Mouse (Mus musculus): ENCODE results near the gene Cd300a. TPM values are rescaled to one million over a fixed set of nuclear protein-coding genes. Genes with fewer than 3 reads are reported as not detected.
"Not testable (repeated sequence)": the region's sequence is repeated elsewhere in the genome, so short reads cannot be mapped to it uniquely, and the experiment has no call there.

The Cd300a gene
- polyA plus RNA-seq, 1 experiment from 2014 or later = 152 TPM

- not testable (repeated sequence) for H3K4me3 ChIP-seq (ENCODE audit: inconsistent target); H3K79me2 ChIP-seq (ENCODE audit: inconsistent target); H3K27ac ChIP-seq
- 49% methylated on average over 3 of the region's 3 CpGs for WGBS (ENCODE audit: missing documents)
- peaks cover 15% of the 10 kb centered on the region; the same call in 1 of the 2 replicates for H3K36me3 ChIP-seq (ENCODE audit: inconsistent target)
Measured at GRCm38 (mm10) chr11:114909538-114909937, 19.7 kb downstream of the Cd300a start.

- Histone ChIP-seq H3K27ac (peak overlapping the region; percentile 97), H3K4me3 (ENCODE audit: inconsistent target) (no peak overlapping the region), H3K36me3 (ENCODE audit: inconsistent target) (no peaks in the 10 kb centered on the region), H3K79me2 (ENCODE audit: inconsistent target) (no peaks in the 10 kb centered on the region)
- 1% methylated on average over 9 of the region's 9 CpGs for WGBS (ENCODE audit: missing documents)
Measured at GRCm38 (mm10) chr11:114912847-114913246, 23.0 kb downstream of the Cd300a start.

- WGBS (ENCODE audit: missing documents) = 3% methylated on average over 7 of the region's 7 CpGs
- peak overlapping the region; percentile 97 for H3K27ac ChIP-seq
- no peak overlapping the region for H3K4me3 ChIP-seq (ENCODE audit: inconsistent target)
- no peaks in the 10 kb centered on the region for H3K79me2 ChIP-seq (ENCODE audit: inconsistent target)
- H3K36me3 ChIP-seq (ENCODE audit: inconsistent target) = no peaks in the 10 kb centered on the region
Measured at GRCm38 (mm10) chr11:114914978-114915377, 25.1 kb downstream of the Cd300a start.

DNA sequence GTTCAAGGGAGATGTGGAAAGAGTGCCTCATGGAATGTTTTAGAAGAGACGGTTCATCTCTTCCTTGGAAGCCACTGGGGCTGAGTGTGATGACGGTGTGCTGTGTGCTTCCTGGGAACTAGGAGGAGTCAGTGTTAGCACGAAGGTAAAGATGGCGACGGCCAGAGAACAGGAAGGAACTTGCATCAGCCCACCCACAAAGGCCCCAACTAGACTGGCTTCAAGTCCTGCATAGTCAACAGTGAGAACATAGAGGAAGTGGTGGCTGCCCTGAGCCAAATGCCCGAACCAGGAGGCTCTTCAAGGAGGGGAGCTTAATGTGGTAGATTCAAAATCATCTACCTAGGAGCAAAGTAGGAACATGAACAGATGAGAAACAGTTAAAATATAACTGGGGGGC, 27.3 kb downstream of the Cd300a start:
- no peak overlapping the region for H3K4me3 ChIP-seq (ENCODE audit: inconsistent target)
- no peaks in the 10 kb centered on the region for H3K79me2 ChIP-seq (ENCODE audit: inconsistent target)
- 2% methylated on average over 6 of the region's 6 CpGs for WGBS (ENCODE audit: missing documents)
- no peaks in the 10 kb centered on the region for H3K36me3 ChIP-seq (ENCODE audit: inconsistent target)
- H3K27ac ChIP-seq = peak overlapping the region; percentile 97

DNA sequence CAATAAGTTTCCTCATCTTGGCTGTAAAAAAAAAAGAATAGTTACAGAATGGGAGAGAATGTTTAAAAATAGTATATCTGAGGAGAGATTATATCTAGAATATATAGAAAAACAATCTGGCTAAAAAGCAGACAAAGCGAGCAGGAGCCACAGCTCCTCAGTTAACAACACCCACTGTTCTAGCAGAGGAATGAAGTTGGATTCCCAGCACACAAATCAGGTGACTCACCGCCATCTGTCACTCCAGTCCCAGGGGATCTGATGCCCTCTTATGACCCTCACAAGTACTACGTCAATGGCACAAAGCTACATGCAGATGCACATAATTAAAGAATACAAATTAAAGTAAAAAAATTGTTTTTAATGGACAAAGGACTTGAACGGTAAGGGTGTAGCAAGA, 32.6 kb downstream of the Cd300a start:
- Histone ChIP-seq H3K79me2 (ENCODE audit: inconsistent target) (peaks cover 20% of the 10 kb centered on the region), H3K36me3 (ENCODE audit: inconsistent target) (peaks cover 39% of the 10 kb centered on the region), H3K4me3 (ENCODE audit: inconsistent target) (no peak overlapping the region), H3K27ac (no peak overlapping the region)
- WGBS (ENCODE audit: missing documents) = 93% methylated on average over 4 of the region's 4 CpGs

- Histone ChIP-seq H3K79me2 (ENCODE audit: inconsistent target) (peaks cover 29% of the 10 kb centered on the region), H3K27ac (no peak overlapping the region), H3K4me3 (ENCODE audit: inconsistent target) (no peak overlapping the region), H3K36me3 (ENCODE audit: inconsistent target) (peaks cover 48% of the 10 kb centered on the region)
- WGBS (ENCODE audit: missing documents) = 69% methylated on average over 4 of the region's 4 CpGs
Measured at GRCm38 (mm10) chr11:114923961-114924360, 34.1 kb downstream of the Cd300a start.

DNA sequence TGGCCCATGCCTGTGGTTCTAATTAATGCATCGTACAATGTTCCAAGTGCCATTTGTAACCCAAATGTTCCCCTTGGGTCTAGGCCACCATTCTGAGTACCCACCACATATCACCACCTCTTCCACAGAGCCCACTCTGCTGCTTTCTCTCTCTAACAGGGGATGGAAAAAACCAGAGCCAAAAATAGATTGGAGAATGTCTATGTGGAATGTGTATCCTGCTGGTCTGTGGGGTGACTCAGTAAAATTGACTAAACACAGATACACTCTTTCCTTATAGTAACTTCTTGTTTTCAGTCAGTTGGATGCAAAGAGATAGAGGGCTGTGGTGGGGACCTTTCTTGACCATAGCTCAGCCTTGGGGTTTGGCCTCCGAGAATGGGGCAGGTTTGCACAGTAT, 39.7 kb downstream of the Cd300a start:
- Histone ChIP-seq H3K4me3 (ENCODE audit: inconsistent target) (no peak overlapping the region), H3K27ac (peak overlapping the region; percentile 99)
- WGBS (ENCODE audit: missing documents) = 42% methylated on average over 2 of the region's 2 CpGs

GRCm38 (mm10) chr11:114931041-114931440, 41.2 kb downstream of the Cd300a start:
- Histone ChIP-seq H3K4me3 (ENCODE audit: inconsistent target) (peak overlapping the region; percentile 93), H3K27ac (peak overlapping the region; percentile 99), H3K79me2 (ENCODE audit: inconsistent target) (peaks cover 75% of the 10 kb centered on the region), H3K36me3 (ENCODE audit: inconsistent target) (peaks cover 17% of the 10 kb centered on the region)
- WGBS (ENCODE audit: missing documents) = 5% methylated on average over 5 of the region's 5 CpGs

More for the DNA sequence above, 39.7 kb downstream of the Cd300a start:
- Histone ChIP-seq H3K79me2 (ENCODE audit: inconsistent target) (peaks cover 85% of the 10 kb centered on the region), H3K36me3 (ENCODE audit: inconsistent target) (peaks cover 32% of the 10 kb centered on the region)

DNA sequence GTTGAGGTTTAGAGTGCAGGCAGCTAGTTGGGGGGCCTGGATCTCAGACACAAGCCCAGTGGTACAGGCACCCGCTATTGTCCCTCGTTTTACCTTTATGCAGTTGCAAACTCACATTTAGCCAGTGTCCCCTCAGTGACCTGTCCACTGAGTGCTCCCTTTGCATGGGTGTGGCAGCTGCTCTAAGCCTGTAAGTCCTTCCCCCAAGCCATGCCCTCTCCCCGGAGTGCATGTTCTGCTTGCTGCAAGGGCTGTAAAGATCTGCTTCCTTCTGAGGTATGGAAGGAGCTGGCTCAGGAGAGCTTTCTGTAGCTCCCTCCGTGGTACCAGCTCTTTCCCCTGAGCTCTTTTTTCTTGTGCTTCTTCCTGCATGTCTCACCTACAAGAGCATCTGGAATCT, 43.8 kb downstream of the Cd300a start:
- Histone ChIP-seq H3K27ac (peak overlapping the region; percentile 99), H3K79me2 (ENCODE audit: inconsistent target) (peaks cover 64% of the 10 kb centered on the region), H3K4me3 (ENCODE audit: inconsistent target) (peak overlapping the region; percentile 93), H3K36me3 (ENCODE audit: inconsistent target) (peaks cover 6% of the 10 kb centered on the region; the same call in 1 of the 2 replicates)
- WGBS (ENCODE audit: missing documents) = 38% methylated on average over 3 of the region's 4 CpGs

- Histone ChIP-seq H3K27ac (peak within 1 kb of the TSS; percentile 99), H3K4me3 (ENCODE audit: inconsistent target) (peak within 1 kb of the TSS; percentile 93), H3K79me2 (ENCODE audit: inconsistent target) (peaks cover 58% of the 10 kb centered on the region), H3K36me3 (ENCODE audit: inconsistent target) (peaks cover under 1% of the 10 kb centered on the region; the same call in 1 of the 2 replicates)
- WGBS (ENCODE audit: missing documents) = 10% methylated on average over 6 of the region's 6 CpGs
Measured at GRCm38 (mm10) chr11:114934144-114934543, 44.3 kb downstream of the Cd300a start, which contains the start of gene Cd300lb. Gene Cd300lb (minus strand): TSS chr11:114934386.

Other genes with a start within 250 kb of the Cd300a start
- gene Rpl38, start 221.5 kb upstream of the Cd300a start, polyA plus RNA-seq (2018) = 892 to 1,637 TPM (median 1,558 TPM) in 3 replicates
- 65.9 to 116 TPM (median 90.0 TPM) in 3 replicates for gene Ttyh2, start 214.6 kb upstream of the Cd300a start, polyA plus RNA-seq (2018)
- gene Dnaic2, start 162.6 kb upstream of the Cd300a start, polyA plus RNA-seq (2018) = 0.09 TPM in 1 of 3 replicates, not detected in the others
- 0.67 to 2.7 TPM (median 1.9 TPM) in 3 replicates for gene Kif19a, start 124.7 kb upstream of the Cd300a start, polyA plus RNA-seq (2018)
- gene Btbd17, start 94.1 kb upstream of the Cd300a start, polyA plus RNA-seq (2018) = not detected in 3 replicates
- gene Gpr142, start 91.1 kb upstream of the Cd300a start, polyA plus RNA-seq (2018) = not detected in 3 replicates
- 1.8 to 17.4 TPM (median 8.2 TPM) in 3 replicates for gene Gprc5c, start 38.9 kb upstream of the Cd300a start, polyA plus RNA-seq (2018)
- gene Cd300lb, start 44.3 kb downstream of the Cd300a start, polyA plus RNA-seq (2018) = 149 to 198 TPM (median 167 TPM) in 3 replicates
- gene Cd300c, start 79.1 kb downstream of the Cd300a start, polyA plus RNA-seq (2018) = 0.56 TPM in 1 of 3 replicates, not detected in the others
- gene Cd300ld, start 99.9 kb downstream of the Cd300a start, polyA plus RNA-seq (2018) = 65.0 to 269 TPM (median 145 TPM) in 3 replicates
- 329 to 356 TPM (median 335 TPM) in 3 replicates for gene Cd300c2, start 111.8 kb downstream of the Cd300a start, polyA plus RNA-seq (2018)
- gene Cd300ld2, start 126.2 kb downstream of the Cd300a start, polyA plus RNA-seq (2018) = 0.44 to 2.5 TPM (median 1.1 TPM) in 3 replicates
- 22.8 to 58.2 TPM (median 33.8 TPM) in 3 replicates for gene Cd300ld4, start 137.0 kb downstream of the Cd300a start, polyA plus RNA-seq (2018)
- 8.7 to 52.5 TPM (median 20.9 TPM) in 3 replicates for gene Cd300ld5, start 147.7 kb downstream of the Cd300a start, polyA plus RNA-seq (2018)
- gene Cd300ld3, start 158.4 kb downstream of the Cd300a start, polyA plus RNA-seq (2018) = 341 to 1,001 TPM (median 699 TPM) in 3 replicates
- 0.23 to 1.8 TPM (median 0.40 TPM) in 3 replicates for gene Cd300e, start 172.1 kb downstream of the Cd300a start, polyA plus RNA-seq (2018)
- 0.43 to 1.1 TPM (median 0.64 TPM) in 3 replicates for gene Rab37, start 201.4 kb downstream of the Cd300a start, polyA plus RNA-seq (2018)
- 76.9 to 122 TPM (median 90.4 TPM) in 3 replicates for gene Cd300lf, start 244.0 kb downstream of the Cd300a start, polyA plus RNA-seq (2018)

Measured in macrophage (primary cell).